Mouse (Mus musculus): Measurements from ENCODE around the gene Sdccag8. TPM values are rescaled to one million over a fixed set of nuclear protein-coding genes. Genes with fewer than 3 reads are reported as not detected.

The Sdccag8 gene
- polyA plus RNA-seq, 1 experiment from 2014 or later, result 29.4 TPM

- no peaks in the 10 kb centered on the region for H3K27me3 ChIP-seq (ENCODE audit: control insufficient read depth, insufficient read depth, low read length)
These were observed 10.6 kb downstream of the Sdccag8 start for GRCm38 (mm10) chr1:176825084-176825483.

GRCm38 (mm10) chr1:176826186-176826585 is 11.7 kb downstream of the Sdccag8 start:
- H3K4me3 ChIP-seq (ENCODE audit: low read depth, low read length), result no peak overlapping the region
- no peak for DNase-seq (ENCODE audit: low spot score, missing footprints)
- no peak overlapping the region for H3K4me2 ChIP-seq
- no peaks in the 10 kb centered on the region for H3K27me3 ChIP-seq (ENCODE audit: control insufficient read depth, insufficient read depth, low read length)
- ATAC-seq (ENCODE audit: low FRiP score), result no peak
- 90% methylated on average over 11 of the region's 11 CpGs for WGBS
- H3K9ac ChIP-seq (ENCODE audit: low read length), result no peak overlapping the region
- no peaks in the 10 kb centered on the region for H3K4me1 ChIP-seq (ENCODE audit: control insufficient read depth, insufficient read depth, low read length)
- H3K27ac ChIP-seq (ENCODE audit: low read depth, low read length), result no peak overlapping the region
- no peaks in the 10 kb centered on the region for H3K9me3 ChIP-seq (ENCODE audit: control insufficient read depth, low read length)
- H3K36me3 ChIP-seq (ENCODE audit: control insufficient read depth, insufficient read depth, low read length), result no peaks in the 10 kb centered on the region

More at GRCm38 (mm10) chr1:176825084-176825483, 10.6 kb downstream of the Sdccag8 start:
- no peak overlapping the region for H3K4me2 ChIP-seq
- WGBS, result 89% methylated on average over 4 of the region's 4 CpGs
- ATAC-seq (ENCODE audit: low FRiP score) (no peak), DNase-seq (ENCODE audit: low spot score, missing footprints) (peak; percentile 14)
- no peaks in the 10 kb centered on the region for H3K36me3 ChIP-seq (ENCODE audit: control insufficient read depth, insufficient read depth, low read length)
- no peak overlapping the region for H3K27ac ChIP-seq (ENCODE audit: low read depth, low read length)
- no peak overlapping the region for H3K4me3 ChIP-seq (ENCODE audit: low read depth, low read length)
- no peaks in the 10 kb centered on the region for H3K4me1 ChIP-seq (ENCODE audit: control insufficient read depth, insufficient read depth, low read length)
- H3K9ac ChIP-seq (ENCODE audit: low read length), result no peak overlapping the region
- no peaks in the 10 kb centered on the region for H3K9me3 ChIP-seq (ENCODE audit: control insufficient read depth, low read length)

GRCm38 (mm10) chr1:176826931-176827330 is 12.5 kb downstream of the Sdccag8 start:
- no peak overlapping the region for H3K4me3 ChIP-seq (ENCODE audit: low read depth, low read length)
- 92% methylated on average over 4 of the region's 4 CpGs for WGBS
- no peak overlapping the region for H3K9ac ChIP-seq (ENCODE audit: low read length)
- no peaks in the 10 kb centered on the region for H3K4me1 ChIP-seq (ENCODE audit: control insufficient read depth, insufficient read depth, low read length)
- H3K4me2 ChIP-seq, result no peak overlapping the region
- DNase-seq (ENCODE audit: low spot score, missing footprints), result peak; percentile 51
- no peak overlapping the region for H3K27ac ChIP-seq (ENCODE audit: low read depth, low read length)
- no peaks in the 10 kb centered on the region for H3K27me3 ChIP-seq (ENCODE audit: control insufficient read depth, insufficient read depth, low read length)
- no peaks in the 10 kb centered on the region for H3K36me3 ChIP-seq (ENCODE audit: control insufficient read depth, insufficient read depth, low read length)
- no peak for ATAC-seq (ENCODE audit: low FRiP score)
- H3K9me3 ChIP-seq (ENCODE audit: control insufficient read depth, low read length), result no peaks in the 10 kb centered on the region

- DNase-seq (ENCODE audit: low spot score, missing footprints), result peak; percentile 8
- no peaks in the 10 kb centered on the region for H3K4me1 ChIP-seq (ENCODE audit: control insufficient read depth, insufficient read depth, low read length)
- no peak overlapping the region for H3K4me3 ChIP-seq (ENCODE audit: low read depth, low read length)
- no peaks in the 10 kb centered on the region for H3K36me3 ChIP-seq (ENCODE audit: control insufficient read depth, insufficient read depth, low read length)
- 78% methylated on average over 4 of the region's 4 CpGs for WGBS
- H3K27me3 ChIP-seq (ENCODE audit: control insufficient read depth, insufficient read depth, low read length), result no peaks in the 10 kb centered on the region
- H3K9ac ChIP-seq (ENCODE audit: low read length), result no peak overlapping the region
- no peaks in the 10 kb centered on the region for H3K9me3 ChIP-seq (ENCODE audit: control insufficient read depth, low read length)
- ATAC-seq (ENCODE audit: low FRiP score), result no peak
- H3K4me2 ChIP-seq, result no peak overlapping the region
- no peak overlapping the region for H3K27ac ChIP-seq (ENCODE audit: low read depth, low read length)
These were observed 12.9 kb downstream of the Sdccag8 start for GRCm38 (mm10) chr1:176827365-176827764.

- Histone ChIP-seq H3K27ac (ENCODE audit: low read depth, low read length) (no peak overlapping the region), H3K36me3 (ENCODE audit: control insufficient read depth, insufficient read depth, low read length) (no peaks in the 10 kb centered on the region), H3K9me3 (ENCODE audit: control insufficient read depth, low read length) (no peaks in the 10 kb centered on the region), H3K4me1 (ENCODE audit: control insufficient read depth, insufficient read depth, low read length) (no peaks in the 10 kb centered on the region), H3K4me2 (no peak overlapping the region), H3K4me3 (ENCODE audit: low read depth, low read length) (no peak overlapping the region), H3K27me3 (ENCODE audit: control insufficient read depth, insufficient read depth, low read length) (no peaks in the 10 kb centered on the region), H3K9ac (ENCODE audit: low read length) (no peak overlapping the region)
- DNase-seq (ENCODE audit: low spot score, missing footprints) (peak; percentile 53), ATAC-seq (ENCODE audit: low FRiP score) (no peak)
- WGBS, result 79% methylated on average over 5 of the region's 5 CpGs
These were observed 13.6 kb downstream of the Sdccag8 start for GRCm38 (mm10) chr1:176827945-176828485.

- Histone ChIP-seq H3K4me1 (ENCODE audit: control insufficient read depth, insufficient read depth, low read length) (no peaks in the 10 kb centered on the region), H3K27ac (ENCODE audit: low read depth, low read length) (no peak overlapping the region), H3K27me3 (ENCODE audit: control insufficient read depth, insufficient read depth, low read length) (no peaks in the 10 kb centered on the region), H3K36me3 (ENCODE audit: control insufficient read depth, insufficient read depth, low read length) (no peaks in the 10 kb centered on the region), H3K9me3 (ENCODE audit: control insufficient read depth, low read length) (no peaks in the 10 kb centered on the region), H3K9ac (ENCODE audit: low read length) (no peak overlapping the region), H3K4me2 (no peak overlapping the region), H3K4me3 (ENCODE audit: low read depth, low read length) (no peak overlapping the region)
- 94% methylated on average over 12 of the region's 12 CpGs for WGBS
- peak; percentile 61 for DNase-seq (ENCODE audit: low spot score, missing footprints)
- ATAC-seq (ENCODE audit: low FRiP score), result no peak
These were observed 14.2 kb downstream of the Sdccag8 start for GRCm38 (mm10) chr1:176828666-176829065.

- Histone ChIP-seq H3K9me3 (ENCODE audit: control insufficient read depth, low read length) (no peaks in the 10 kb centered on the region), H3K4me3 (ENCODE audit: low read depth, low read length) (no peak overlapping the region), H3K4me2 (no peak overlapping the region), H3K27me3 (ENCODE audit: control insufficient read depth, insufficient read depth, low read length) (peaks cover 7% of the 10 kb centered on the region; the same call in 1 of the 2 replicates), H3K36me3 (ENCODE audit: control insufficient read depth, insufficient read depth, low read length) (no peaks in the 10 kb centered on the region), H3K4me1 (ENCODE audit: control insufficient read depth, insufficient read depth, low read length) (peaks cover 4% of the 10 kb centered on the region; the same call in 1 of the 2 replicates), H3K9ac (ENCODE audit: low read length) (no peak overlapping the region), H3K27ac (ENCODE audit: low read depth, low read length) (no peak overlapping the region)
- 90% methylated on average over 2 of the region's 2 CpGs for WGBS
- ATAC-seq (ENCODE audit: low FRiP score) (no peak), DNase-seq (ENCODE audit: low spot score, missing footprints) (no peak)
These were observed 17.6 kb downstream of the Sdccag8 start for GRCm38 (mm10) chr1:176832071-176832470.

- peaks cover 4% of the 10 kb centered on the region; the same call in 1 of the 2 replicates for H3K4me1 ChIP-seq (ENCODE audit: control insufficient read depth, insufficient read depth, low read length)
- H3K27ac ChIP-seq (ENCODE audit: low read depth, low read length), result no peak overlapping the region
- H3K4me2 ChIP-seq, result no peak overlapping the region
- H3K9ac ChIP-seq (ENCODE audit: low read length), result no peak overlapping the region
- no peak for ATAC-seq (ENCODE audit: low FRiP score)
- H3K4me3 ChIP-seq (ENCODE audit: low read depth, low read length), result no peak overlapping the region
- DNase-seq (ENCODE audit: low spot score, missing footprints), result peak; percentile 41
- 88% methylated on average over 8 of the region's 8 CpGs for WGBS
- H3K27me3 ChIP-seq (ENCODE audit: control insufficient read depth, insufficient read depth, low read length), result peaks cover 7% of the 10 kb centered on the region; the same call in 1 of the 2 replicates
- no peaks in the 10 kb centered on the region for H3K36me3 ChIP-seq (ENCODE audit: control insufficient read depth, insufficient read depth, low read length)
- H3K9me3 ChIP-seq (ENCODE audit: control insufficient read depth, low read length), result no peaks in the 10 kb centered on the region
These were observed 18.1 kb downstream of the Sdccag8 start for GRCm38 (mm10) chr1:176832607-176833006.

- H3K4me1 ChIP-seq (ENCODE audit: control insufficient read depth, insufficient read depth, low read length), result peaks cover 4% of the 10 kb centered on the region; the same call in 1 of the 2 replicates
- no peak overlapping the region for H3K4me2 ChIP-seq
- DNase-seq (ENCODE audit: low spot score, missing footprints), result peak; percentile 69
- no peak overlapping the region for H3K27ac ChIP-seq (ENCODE audit: low read depth, low read length)
- no peaks in the 10 kb centered on the region for H3K36me3 ChIP-seq (ENCODE audit: control insufficient read depth, insufficient read depth, low read length)
- ATAC-seq (ENCODE audit: low FRiP score), result no peak
- peaks cover 7% of the 10 kb centered on the region; the same call in 1 of the 2 replicates for H3K27me3 ChIP-seq (ENCODE audit: control insufficient read depth, insufficient read depth, low read length)
- H3K4me3 ChIP-seq (ENCODE audit: low read depth, low read length), result no peak overlapping the region
- no peak overlapping the region for H3K9ac ChIP-seq (ENCODE audit: low read length)
- no peaks in the 10 kb centered on the region for H3K9me3 ChIP-seq (ENCODE audit: control insufficient read depth, low read length)
These were observed 18.8 kb downstream of the Sdccag8 start for GRCm38 (mm10) chr1:176833257-176833656.

Measured in midbrain, embryonic 11.5 days (tissue).